In the genomic region with DNA sequence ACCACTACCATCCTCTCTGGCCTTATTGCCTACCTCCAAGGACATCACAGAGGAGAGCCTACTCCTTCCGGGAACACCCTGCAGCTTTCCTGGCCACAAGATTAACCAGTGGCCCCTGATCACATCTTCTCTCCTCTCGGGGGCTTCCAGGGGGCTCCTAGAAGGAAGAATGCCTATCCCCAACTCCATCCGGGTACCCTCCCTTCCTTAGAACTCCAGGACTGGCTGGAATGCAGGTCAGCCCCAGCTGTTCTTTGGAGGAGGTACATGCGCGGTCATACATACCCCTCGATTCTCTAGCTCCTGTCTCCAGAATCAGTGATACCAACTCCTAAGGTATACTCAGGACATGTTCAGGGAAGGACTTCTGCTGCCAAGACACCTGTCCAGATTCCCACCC, we compare ENCODE assay signal across 36 mouse cellular contexts. TPM values are rescaled to one million over a fixed set of nuclear protein-coding genes. Genes with fewer than 3 reads are reported as not detected.
DNase-seq lines count a peak whose midpoint lies in the region; ATAC-seq and TF ChIP-seq lines count a peak whose summit lies in the region.
"Had no signal": no experiment of that assay in that cellular context is flagged by ENCODE, and none has a peak within 500 bp of the region (broad histone marks: within the 10 kb centered on the region; RNA-seq: fewer than 3 reads in every experiment).

No protein-coding gene starts in this region.

- H3K9me3 ChIP-seq in limb, embryonic 12.5 days, result no peaks in the 10 kb centered on the region
- H3K9me3 ChIP-seq: embryonic facial prominence, embryonic 10.5 days; embryonic facial prominence, embryonic 13.5 days; hindbrain, embryonic 12.5 days; hindbrain, embryonic 15.5 days had no signal

- no peaks in the 10 kb centered on the region for H3K36me3 ChIP-seq in kidney, adult 2 months (ENCODE audit: control insufficient read depth, insufficient read depth, low read length)
- no peaks in the 10 kb centered on the region for H3K36me3 ChIP-seq in limb, embryonic 12.5 days
- H3K36me3 ChIP-seq: embryonic facial prominence, embryonic 10.5 days; embryonic facial prominence, embryonic 13.5 days; hindbrain, embryonic 12.5 days; hindbrain, embryonic 15.5 days had no signal

- WGBS in kidney, adult 2 months, result 77% methylated on average over 6 of the region's 6 CpGs
- WGBS in limb, embryonic 12.5 days, result 77% methylated on average over 6 of the region's 6 CpGs

- ATAC-seq in limb, embryonic 12.5 days (ENCODE audit: insufficient number of reproducible peaks, insufficient read depth, low FRiP score, low TSS enrichment, low read depth), result no peak
- ATAC-seq: activated CD4-positive, CD25-positive, alpha-beta regulatory T cell, adult 4 months; CD4-positive, CD25-positive, alpha-beta regulatory T cell, adult 4 months; forebrain, embryonic 14.5 days; forebrain, postnatal 0 days had no signal

- TF ChIP-seq POLR2A in kidney, adult 2 months (IDR thresholded peaks at IDR 0.05; ENCODE audit: low read depth, low read length), result no peak

- no peak overlapping the region for H3K4me3 ChIP-seq in kidney, adult 2 months (ENCODE audit: insufficient read depth, low read depth, low read length)
- no peak overlapping the region for H3K4me3 ChIP-seq in limb, embryonic 12.5 days (replicated peaks)
- H3K4me3 ChIP-seq: embryonic facial prominence, embryonic 10.5 days; embryonic facial prominence, embryonic 13.5 days; erythroblast, embryonic 14.5 days; hindbrain, embryonic 12.5 days; hindbrain, embryonic 15.5 days had no signal

- peak; percentile 49 for DNase-seq in heart, adult 11 months
- DNase-seq in heart, adult 18-20 months, result no peak
- no peak for DNase-seq in kidney, adult 2 months
- no peak for DNase-seq in kidney, adult 18-20 months
- peak; percentile 22 for DNase-seq in testis, postnatal 10 days (ENCODE audit: low spot score)
- no peak for DNase-seq in testis, postnatal 14 days (ENCODE audit: low spot score)
- no peak for DNase-seq in Muller cell, postnatal 12 days (ENCODE audit: inconsistent ontology term)
- DNase-seq: adrenal gland, adult 8-10 months; adrenal gland, postnatal 25 days; cerebellum, adult 11-12 months; cerebellum, adult 8-10 months; cerebellum, postnatal 36 days; embryo, embryonic 11 days; forebrain, postnatal 0 days had no signal

- 0 out of 2 replicates have a peak, but pooled peaks cover 9% of the 10 kb centered on the region for H3K4me1 ChIP-seq in kidney, adult 2 months (ENCODE audit: control insufficient read depth, insufficient read depth, low read length)
- H3K4me1 ChIP-seq in limb, embryonic 12.5 days (replicated peaks), result peaks cover 99% of the 10 kb centered on the region
- H3K4me1 ChIP-seq: hindbrain, embryonic 15.5 days had no signal

- H3K9ac ChIP-seq in limb, embryonic 12.5 days (replicated peaks), result no peak overlapping the region
- H3K9ac ChIP-seq: embryonic facial prominence, embryonic 13.5 days; forebrain, postnatal 0 days; hindbrain, embryonic 12.5 days; hindbrain, embryonic 15.5 days had no signal

- no peaks in the 10 kb centered on the region for H3K27me3 ChIP-seq in kidney, adult 2 months (replicated peaks; ENCODE audit: control insufficient read depth, insufficient read depth, low read length)
- H3K27me3 ChIP-seq in limb, embryonic 12.5 days, result peaks cover 4% of the 10 kb centered on the region; the same call in 1 of the 2 replicates
- H3K27me3 ChIP-seq: hindbrain, embryonic 12.5 days; hindbrain, embryonic 15.5 days had no signal

- TF ChIP-seq CTCF in kidney, adult 2 months (conservative IDR thresholded peaks at IDR 0.05; ENCODE audit: insufficient read depth, insufficient read length, low read depth, low read length), result no peak

- H3K4me2 ChIP-seq in limb, embryonic 12.5 days, result no peak overlapping the region
- H3K4me2 ChIP-seq: embryonic facial prominence, embryonic 13.5 days; heart, embryonic 11.5 days; hindbrain, embryonic 12.5 days; hindbrain, embryonic 15.5 days had no signal

- H3K27ac ChIP-seq in kidney, adult 2 months (ENCODE audit: insufficient read depth, low read depth, low read length), result peak overlapping the region; percentile 62
- H3K27ac ChIP-seq in limb, embryonic 12.5 days, result peak overlapping the region; percentile 32; the same call in 1 of the 2 replicates
- H3K27ac ChIP-seq: embryonic facial prominence, embryonic 10.5 days; embryonic facial prominence, embryonic 13.5 days; hindbrain, embryonic 12.5 days; hindbrain, embryonic 15.5 days had no signal

RNA-seq across cellular contexts. Expression of gene Actrt2, which starts 37.4 kb away (rescaled TPM):
- total RNA-seq in heart, adult 18-20 months (2021), result not detected
- 0.05 and 0.06 TPM in 2 replicates for polyA plus RNA-seq in kidney, adult 2 months (2012; rRNA removed)
- polyA plus RNA-seq in limb, embryonic 12.5 days (2016; fragmentation: Nextera tagmentation; extraction: Ambion mirVana), result not detected in 2 replicates
- total RNA-seq: adrenal gland, adult 8-10 months; adrenal gland, postnatal 25 days; forebrain, postnatal 0 days; gastrocnemius, adult 8-10 months; gastrocnemius, postnatal 25 days; granulocyte monocyte progenitor cell, adult 5-6 weeks; heart, postnatal 25 days; hematopoietic stem cell, adult 5-6 weeks; MEL had no signal
- polyA plus RNA-seq: activated CD4-positive, CD25-positive, alpha-beta regulatory T cell, adult 4 months; brain, embryonic 14.5 days; C2C12; CD4-positive, CD25-positive, alpha-beta regulatory T cell, adult 4 months; cortical plate, adult 2 months; embryonic facial prominence, embryonic 10.5 days; embryonic facial prominence, embryonic 13.5 days; erythroblast, embryonic 14.5 days; forebrain, embryonic 14.5 days; forebrain, postnatal 0 days; frontal cortex, adult 2 months; heart, embryonic 11.5 days; heart, embryonic 14.5 days; heart, postnatal 0 days; hindbrain, embryonic 12.5 days; hindbrain, embryonic 15.5 days had no signal

Comparison
In these comparisons a context has a peak if more than half of its experiments do, and no peak if none do; other contexts are left out.
1. DNase-seq: peak in heart, adult 11 months (single experiment) and testis, postnatal 10 days (single experiment); none in heart, adult 18-20 months (0 of 2), kidney, adult 2 months (single experiment), kidney, adult 18-20 months (single experiment), testis, postnatal 14 days (single experiment) and Muller cell, postnatal 12 days (single experiment).